Mouse (Mus musculus) Muller cell, postnatal 12 days (primary cell): ENCODE data around the gene Ltf.

Experiments used
- DNase-seq: peaks from one replicate; pipeline ENCODE4 v3.0.0-alpha.2; 2015; ENCODE audit errors: inconsistent ontology term

Gene Ltf

DNA sequence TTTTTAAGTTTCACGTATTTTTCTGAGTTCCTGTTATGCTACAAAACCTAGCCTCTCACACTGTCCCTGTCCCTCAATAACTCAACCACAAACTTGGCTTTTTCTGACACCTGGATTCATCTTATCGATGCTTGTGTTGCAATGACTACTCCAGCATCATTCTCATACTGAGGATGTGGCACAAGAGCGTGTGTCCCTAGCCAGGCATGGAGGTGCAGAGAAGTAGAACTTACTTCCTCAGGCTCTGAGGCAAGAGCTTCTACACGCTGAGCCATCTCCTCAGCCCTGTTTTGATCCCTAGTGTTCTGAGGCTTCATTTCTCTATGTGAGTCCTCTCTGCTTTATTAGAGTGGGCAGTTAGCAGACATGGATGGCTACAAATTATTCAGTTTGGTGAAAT, 14.6 kb downstream of the Ltf start:
- DNase-seq, result no peak

DNA sequence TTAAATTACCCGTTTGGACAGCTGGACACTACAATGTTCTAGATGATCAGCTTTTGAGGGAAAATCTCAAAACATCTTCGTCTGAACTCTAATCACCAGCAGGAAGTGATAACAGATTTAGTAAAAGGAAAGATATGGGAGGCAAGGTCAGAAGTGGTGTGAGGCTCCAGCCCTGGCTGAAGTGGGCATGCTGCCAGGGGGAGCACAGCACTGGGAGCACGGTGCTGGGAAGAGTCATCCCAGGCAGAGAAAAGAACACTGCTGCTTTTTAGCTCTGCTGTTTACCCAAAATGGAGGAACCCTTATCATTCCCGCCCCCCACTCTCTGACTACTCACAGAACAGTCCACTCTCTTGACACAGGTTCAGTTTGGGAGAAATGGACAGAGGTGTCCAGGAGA, 20.9 kb downstream of the Ltf start:
- no peak for DNase-seq

DNA sequence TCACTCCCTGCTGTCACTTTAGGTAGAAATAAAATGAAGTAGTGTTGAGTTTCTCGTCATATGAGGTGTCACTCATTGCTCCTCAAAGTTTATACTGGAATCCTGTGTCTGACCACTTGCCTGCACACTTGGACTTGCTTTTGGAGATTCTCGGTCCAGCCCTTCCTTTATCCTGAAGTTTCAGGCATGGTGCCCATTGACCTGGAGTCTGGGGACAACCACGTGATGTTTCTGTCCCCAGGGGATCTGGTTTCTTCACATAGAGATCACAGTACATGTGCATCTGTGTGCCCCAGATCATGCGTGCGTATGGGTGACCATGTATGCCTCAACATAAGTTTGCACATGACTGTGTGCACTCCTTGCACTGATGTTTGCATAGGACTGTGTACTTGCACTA, 23.2 kb downstream of the Ltf start:
- no peak for DNase-seq

DNA sequence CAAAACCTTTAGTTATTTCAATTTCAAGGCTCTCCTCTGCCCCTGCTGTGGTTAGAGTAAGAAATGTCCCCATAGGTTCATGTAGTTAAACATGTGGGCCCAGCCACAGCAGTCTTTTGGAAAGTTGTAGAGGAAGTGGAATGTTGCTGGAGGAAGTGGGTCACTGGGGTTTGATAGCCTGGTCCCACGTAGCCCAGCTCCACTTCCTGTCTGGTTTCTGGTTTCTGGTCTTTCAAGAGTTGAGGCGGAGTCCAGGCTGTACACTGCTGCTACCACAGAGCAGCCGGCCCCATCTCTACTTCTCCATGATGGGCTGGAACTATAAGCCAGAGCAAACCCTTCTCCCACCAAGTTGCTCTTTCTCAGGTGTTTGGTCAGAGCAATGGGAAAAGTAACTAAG, 27.2 kb downstream of the Ltf start:
- no peak for DNase-seq

DNA sequence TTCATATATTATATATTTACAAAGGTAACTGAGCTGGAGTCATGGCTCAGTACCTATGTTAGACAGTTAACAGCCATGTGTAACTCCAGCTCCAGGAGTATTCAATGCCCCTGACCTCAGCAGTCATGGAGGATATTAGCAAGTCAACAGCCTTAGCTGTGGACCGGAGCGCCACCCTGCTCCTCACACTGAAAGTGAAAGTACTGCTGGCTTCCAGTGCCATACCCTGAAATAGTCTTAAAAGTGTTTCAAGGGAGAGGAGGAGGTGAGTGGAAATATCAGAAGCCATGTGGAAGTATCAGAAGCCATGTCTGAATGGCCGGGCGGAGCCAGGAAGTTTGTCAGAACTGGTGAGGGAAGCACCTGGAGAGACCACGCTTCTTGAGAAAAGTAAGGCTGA, 28.2 kb downstream of the Ltf start:
- no peak for DNase-seq

DNA sequence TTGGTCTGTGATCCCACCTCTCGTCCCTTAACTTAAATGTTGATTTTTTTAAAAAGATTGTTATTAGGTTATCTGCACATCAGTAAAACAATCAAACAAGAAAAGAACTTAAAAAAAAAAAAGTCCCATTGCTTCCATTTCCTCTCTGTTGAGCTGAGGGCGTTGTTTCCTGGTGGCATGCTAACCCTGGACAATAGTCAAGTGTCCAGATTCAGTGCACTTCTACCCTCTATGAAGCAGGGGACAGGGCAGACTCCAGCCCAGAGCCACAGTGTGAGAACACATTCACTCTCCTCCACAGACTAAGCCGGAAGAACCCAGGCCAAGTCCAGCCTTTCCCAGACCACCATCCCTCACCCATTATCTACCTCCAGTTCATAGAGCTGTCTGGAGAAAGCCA, 29.4 kb downstream of the Ltf start:
- no peak for DNase-seq

DNA sequence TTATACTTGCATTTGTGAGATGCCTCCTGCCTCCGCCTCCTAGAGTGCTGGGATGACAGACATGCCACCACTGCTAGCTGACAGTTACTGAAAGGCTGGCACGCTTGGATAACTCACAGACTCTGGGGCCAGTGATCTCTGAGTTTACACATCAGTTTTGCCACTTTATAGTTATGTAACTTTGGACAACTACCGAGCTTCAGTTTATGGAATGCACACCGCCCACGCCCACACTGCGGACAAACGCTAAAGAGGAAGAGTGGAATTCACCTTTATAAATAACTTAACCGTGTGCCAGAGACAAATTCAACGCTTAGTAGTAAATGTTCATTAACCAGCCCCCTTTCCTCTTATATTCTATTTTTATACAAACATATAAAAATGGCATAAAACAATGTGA, 35.9 kb downstream of the Ltf start:
- no peak for DNase-seq

DNA sequence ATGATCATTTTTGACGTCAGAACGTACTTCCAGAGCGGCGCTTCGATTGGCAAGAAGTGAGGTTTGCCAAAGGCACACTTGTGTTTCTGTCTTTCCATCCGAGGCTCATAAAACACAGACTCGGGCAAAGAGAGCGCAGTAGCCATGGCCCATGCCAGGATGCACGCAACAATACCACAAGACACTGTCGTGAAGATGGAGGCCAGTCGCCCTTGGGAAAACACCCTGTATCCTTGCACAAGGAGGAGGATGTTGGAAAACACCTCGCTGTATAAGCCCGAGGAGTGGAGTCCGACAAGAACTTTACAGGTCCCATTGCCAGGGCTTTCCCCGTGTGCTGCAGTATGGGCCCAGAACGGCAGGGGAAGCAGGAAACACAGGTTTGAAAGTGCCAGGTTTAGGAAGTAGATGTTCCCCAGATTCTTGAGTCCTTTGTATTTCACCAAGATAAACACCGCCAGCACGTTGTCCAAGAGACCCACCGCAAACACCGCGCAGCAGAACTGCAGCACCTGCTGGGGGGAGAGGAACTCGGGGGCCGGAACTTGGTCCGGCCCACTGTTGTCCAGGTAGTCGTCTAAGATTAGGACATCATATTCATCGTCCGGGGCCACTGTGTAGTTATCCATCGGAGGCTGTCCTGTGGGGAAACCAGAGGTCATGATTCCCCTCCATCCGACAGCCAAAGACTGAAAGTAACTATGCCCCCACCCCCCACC, 36.9 kb downstream of the Ltf start:
- no peak for DNase-seq

DNA sequence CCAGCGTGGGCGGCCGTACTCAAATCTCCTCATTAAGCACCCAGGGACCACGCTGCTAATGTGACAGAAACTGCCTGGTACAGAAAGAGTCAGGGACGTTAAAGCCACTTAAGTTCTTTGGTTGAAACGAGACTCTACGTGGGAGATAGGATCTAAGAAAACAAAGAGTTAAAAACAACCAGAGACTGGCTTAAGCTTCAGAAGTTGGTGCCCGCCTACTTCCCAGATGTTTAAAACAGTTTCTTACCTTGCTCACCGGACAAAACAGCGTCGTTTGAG, 37.4 kb downstream of the Ltf start:
- DNase-seq, result peak; percentile 45

DNA sequence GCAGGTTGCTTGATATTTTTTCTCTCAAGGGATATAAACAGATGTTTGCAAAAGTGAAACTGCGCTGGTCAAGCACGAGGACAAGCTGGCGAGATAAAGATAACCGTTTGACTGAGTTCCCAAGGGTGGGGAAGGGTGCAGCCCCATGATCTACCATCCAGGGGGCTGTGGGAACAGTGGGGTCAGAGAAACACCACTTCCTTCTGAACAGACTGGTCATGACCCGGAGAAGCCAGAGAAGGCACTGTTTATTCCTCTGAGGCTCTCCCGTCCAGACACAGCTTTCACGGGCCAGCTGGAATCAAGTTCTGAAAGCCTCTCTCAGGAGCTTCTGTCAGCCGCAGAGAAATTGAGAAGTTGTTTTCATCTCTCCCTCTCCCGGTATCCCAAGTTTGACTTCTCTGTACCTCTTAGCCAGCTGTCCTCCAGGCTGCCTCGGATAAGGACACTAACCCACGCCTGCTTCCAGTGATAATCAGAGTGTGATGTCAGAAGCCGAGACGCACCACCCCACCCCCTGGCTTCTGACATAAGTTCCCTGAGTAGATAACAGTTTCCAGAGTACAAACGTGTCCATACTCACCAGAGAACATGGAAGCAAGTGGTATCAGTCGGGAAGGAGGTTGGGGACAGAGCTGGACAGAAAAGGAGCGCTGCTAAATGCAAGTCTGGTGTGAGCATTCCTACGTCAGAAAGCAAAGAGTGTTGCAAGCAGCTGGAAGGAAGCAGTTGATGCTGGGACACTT, 37.9 kb downstream of the Ltf start, which contains the start of gene Ccrl2:
TSS of gene Ccrl2 (minus strand) at position 722 of the 746 bp plus-strand sequence.
- DNase-seq, result peak; percentile 49

DNA sequence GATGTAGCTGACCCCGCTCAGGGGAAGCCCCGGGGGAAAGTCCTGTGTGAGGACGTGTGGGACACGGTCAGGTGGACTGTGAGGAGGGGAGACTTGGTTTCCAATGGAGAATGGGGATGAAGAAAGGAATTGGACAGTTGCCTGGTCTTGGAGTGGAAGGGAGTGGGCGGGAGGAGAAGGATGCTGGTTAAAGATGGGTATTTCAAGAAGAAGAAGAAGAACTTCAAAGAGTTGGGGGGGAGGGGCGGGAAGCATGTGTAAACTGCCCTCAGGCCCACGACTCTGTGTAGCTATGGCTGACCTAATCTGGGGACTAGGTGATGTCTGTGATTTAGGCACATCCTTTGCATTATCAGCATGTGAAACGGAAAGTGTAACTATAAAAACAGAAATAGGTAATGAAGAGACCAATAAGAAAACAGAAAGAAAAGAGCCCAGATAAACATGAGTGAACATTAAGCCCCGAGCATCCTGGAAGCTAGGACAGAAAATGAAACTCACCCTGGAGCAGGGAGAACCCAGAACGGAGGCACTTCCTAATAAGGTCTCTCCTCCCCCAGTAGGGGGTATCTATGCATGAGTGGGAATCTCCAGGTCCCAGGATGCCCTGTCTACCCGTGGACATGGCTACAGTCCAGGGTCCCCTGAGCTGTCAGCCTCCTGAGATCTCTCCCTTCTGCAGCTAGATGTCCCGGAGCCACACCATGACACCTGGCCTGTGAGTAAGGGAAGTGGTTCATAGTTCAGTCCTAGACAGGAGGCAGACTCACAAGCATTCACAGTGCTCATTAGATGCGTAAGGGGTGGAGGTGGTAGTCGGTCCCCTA, 38.7 kb downstream of the Ltf start:
- no peak for DNase-seq

DNA sequence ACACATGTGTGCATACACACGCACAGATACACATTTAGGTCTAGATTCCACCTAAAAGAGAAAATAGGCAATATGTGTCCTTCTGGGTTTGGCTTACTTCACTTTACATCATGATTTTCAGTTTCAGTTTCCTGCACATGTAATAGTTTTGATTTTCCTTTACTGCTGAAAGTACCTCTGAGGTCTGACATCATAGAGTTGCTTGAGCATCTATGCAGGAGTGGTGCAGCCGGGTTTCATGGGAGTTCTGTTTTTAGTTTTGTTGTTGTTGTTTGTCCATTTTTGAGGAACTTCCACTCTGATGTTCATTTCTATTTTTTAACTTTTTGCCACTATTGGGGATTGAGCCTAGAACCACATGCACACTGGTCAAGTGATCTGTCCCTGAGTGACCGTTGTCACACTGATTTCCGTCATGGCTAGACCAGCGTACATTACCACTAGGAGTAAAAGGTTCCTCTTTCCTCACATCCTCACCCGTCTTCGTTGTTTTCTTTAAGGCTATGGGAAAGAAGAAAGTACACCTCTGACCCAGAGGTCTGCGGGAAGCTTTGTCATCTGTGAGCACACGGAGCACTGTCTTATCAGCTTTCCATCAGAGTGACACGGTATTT, 40.0 kb downstream of the Ltf start:
- no peak for DNase-seq

DNA sequence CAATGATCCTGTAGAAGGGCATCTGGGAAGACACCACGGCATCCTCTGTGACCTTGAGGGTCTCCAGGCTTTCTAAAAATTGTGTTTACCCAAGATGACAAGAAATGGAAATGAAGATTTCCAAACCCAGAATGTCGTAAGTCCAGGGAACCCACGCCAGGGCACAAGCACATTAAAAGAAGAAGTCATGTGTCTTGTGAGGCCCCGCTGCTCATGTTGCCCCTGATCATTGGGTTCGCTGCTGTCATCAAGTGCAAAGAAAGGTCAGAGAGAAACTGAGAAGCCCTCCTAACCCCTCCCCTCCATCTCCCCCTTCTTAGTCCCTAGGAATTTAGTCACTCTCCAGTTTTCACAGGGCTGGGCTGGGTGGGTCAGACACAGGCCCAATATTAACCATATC, 43.8 kb downstream of the Ltf start:
- DNase-seq, result no peak

DNA sequence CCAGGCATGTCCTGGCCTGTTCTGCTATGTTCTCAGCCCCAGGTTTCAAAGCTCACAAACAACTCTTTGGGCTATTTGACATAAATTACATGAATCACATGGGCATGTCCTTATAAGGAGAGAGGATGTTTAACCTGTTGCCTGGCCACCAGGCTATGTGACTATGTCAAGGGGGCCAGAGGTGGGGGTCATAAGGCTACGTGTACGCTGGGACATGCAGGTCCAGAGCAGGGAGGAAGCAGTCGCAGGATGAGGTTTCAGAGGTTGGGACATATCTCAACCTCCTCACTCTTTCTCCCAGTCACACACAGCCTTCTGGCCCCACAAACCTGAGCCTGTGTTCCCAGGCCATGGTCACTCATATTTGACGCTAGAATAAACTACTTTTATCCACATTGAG, 48.0 kb downstream of the Ltf start:
- DNase-seq, result no peak

DNA sequence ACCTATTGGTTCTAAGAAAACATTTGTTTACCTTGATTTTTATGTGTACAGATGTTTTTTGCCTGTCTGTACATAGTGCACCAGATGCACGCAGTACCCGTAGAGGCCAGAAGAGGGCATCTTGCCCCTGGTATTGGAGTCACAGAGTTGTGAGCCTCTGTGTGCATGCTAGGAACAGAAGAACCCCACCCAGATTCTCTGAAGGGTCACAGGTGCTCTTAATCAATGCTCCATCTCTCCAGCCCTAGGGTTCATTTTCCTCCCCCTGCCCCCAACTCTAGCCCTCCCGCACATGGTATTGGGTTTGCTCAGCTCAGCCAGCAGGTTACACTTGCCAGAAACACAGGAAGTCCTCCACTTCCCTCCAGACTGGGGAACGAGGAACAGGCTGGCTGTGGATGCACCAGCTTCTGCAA, 51.5 kb downstream of the Ltf start:
- DNase-seq, result no peak

DNA sequence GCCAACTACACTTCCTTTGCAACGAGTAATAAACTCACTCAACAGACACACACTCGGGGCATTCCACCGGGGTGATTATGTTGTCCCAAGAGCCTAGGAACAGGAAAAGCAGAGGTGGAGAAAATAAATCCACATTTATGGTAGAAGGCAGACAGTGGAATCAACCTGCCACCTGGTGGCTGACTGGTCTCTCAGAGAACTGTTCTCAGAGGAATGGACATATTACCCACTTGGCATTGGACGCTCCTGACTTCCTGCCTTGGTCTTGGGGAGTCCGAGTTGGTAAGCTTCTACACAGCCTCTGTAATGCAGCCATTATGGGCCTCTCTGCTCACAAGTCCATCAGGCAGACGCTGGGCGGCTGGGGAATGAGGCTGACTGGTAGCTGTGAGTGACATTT, 53.1 kb downstream of the Ltf start:
- peak; percentile 47 for DNase-seq

DNA sequence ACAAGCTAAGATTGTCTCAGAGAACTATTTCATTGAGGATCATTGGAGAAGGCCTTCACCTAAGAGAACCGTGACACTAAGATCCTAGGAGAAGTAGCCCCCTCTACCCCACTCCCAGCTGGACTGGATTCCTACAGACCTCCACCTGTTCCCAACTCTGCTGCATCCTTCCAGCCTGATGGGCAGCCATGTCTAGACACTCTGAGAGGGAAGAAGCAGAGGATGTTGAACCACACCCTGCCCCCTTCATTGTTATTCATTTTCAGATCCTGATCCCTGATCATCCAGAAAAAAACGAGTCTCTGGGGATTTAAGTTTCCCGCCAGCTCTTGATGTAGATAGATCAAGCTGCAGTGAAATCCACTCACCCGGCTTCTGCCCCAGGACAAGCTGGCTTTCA, 53.9 kb downstream of the Ltf start:
- DNase-seq, result no peak

DNA sequence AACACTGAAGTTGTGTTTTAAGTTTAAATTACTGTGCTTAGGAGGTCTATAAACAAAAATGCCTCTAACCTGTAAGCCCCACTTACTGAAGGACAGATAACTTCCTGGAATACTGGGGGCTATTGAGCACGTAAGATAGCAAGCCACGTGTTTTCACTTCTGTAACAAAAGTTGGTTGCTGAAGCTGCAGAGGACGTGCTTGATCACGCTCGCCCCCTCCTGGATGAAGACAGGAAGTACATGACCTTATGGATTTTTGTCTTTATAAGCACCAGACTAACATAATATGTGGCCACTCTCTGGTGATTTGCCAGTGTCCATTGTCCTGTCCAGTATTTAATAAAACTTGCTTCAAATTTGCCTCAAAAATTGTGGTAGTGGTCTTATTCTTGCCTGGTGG, 58.7 kb downstream of the Ltf start:
- no peak for DNase-seq

DNA sequence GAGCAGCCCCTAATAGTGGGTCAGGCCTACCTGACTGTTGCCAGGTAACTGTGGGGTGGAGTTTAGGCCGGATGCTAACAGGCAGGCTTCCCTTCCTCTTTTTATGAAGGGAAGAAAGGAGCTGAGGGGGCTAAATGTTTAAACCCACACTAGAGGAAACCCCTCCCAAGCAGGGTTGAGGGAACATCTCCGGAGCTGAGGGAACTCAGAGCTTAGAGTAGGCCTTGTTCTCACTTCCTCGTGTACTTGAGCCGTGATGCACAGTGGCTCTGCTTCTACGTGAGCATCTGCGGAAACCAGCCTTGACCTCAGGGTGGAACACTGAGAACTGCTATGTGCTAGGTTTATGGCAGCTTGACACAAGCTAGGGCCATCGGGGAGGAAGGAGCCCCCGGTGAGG, 61.7 kb downstream of the Ltf start:
- no peak for DNase-seq

DNA sequence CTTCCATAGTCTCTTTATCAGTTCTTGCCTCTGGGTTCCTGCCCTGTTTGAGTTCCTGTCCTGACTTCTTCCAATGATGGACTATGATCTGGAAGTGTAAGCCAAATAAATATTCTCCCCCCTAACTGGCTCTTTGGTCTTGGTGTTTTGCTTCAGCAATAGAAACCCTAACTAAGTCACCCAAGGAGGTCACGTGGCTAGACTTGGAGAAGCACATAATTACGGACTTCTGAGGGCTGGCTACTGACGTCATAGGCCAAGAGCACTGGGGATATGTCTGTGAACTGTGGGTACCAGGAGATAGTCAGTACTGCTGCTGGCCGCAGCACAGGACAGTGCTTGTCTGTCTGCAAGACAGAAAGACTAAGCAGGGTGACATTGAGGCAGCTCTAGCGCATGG, 62.7 kb downstream of the Ltf start:
- no peak for DNase-seq

DNA sequence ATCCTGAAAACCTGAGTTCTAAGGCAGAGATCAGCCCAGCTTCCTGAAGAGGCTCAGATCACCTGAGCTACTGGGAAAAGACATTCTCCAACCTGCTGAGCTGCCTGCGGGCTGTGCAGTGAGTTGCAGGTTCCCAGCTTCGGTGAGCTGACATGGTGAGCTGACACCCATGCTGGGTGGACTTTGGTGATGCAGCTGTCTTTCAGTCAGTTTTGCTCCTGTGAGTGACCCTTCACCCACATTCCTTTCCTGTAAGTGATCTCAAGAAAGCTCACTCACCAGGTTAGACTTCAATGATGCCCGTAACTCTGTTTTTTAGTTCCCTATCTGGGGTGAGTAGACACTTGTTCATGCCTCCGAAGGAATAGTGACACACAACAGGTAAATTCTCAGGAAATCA, 66.3 kb downstream of the Ltf start:
- DNase-seq, result no peak

DNA sequence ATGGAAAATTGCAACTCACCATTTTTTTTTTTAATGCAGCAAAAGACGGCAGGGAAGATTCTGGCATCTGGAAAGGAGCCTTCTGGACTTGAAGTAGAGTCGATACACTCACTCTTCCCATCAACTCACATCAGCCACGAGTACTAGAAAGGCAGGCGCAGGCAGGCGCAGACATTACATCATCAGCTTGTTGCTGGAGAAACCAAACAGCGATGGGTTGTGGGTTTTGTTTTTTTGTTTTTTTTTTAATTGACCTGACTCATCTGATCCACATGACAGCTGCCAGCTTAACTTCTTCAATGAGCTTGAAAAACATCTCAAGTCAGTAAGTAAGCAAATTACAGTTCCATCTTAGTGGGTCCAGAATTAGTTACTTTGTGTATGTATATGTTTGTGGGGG, 67.1 kb downstream of the Ltf start:
- DNase-seq, result peak; percentile 39
